Mouse (Mus musculus): ENCODE results near the gene Gm3376. TPM values are rescaled to one million over a fixed set of nuclear protein-coding genes. Genes with fewer than 3 reads are reported as not detected.
"Not testable (repeated sequence)": the region's sequence is repeated elsewhere in the genome, so short reads cannot be mapped to it uniquely, and the experiment has no call there.

The Gm3376 gene
- not detected in 2 replicates for total RNA-seq (2012; rRNA removed)

GRCm38 (mm10) chrY:3771373-3771772 lies at the start of gene Gm3376:
Gene Gm3376 (plus strand): TSS chrY:3771673.
- H3K9ac ChIP-seq (ENCODE audit: insufficient read depth, low read depth, low read length, poor library complexity, severe bottlenecking); in situ Hi-C loops (cut with MboI; ENCODE audit: low sequenced_read_pairs in 2 of 2, unreplicated experiment in 2 of 2); H3K27ac ChIP-seq (ENCODE audit: insufficient read depth, low read depth, low read length, poor library complexity, severe bottlenecking); H3K4me3 ChIP-seq (ENCODE audit: insufficient read depth in 1 of 2, low read depth in 1 of 2, low read length in 2 of 2, poor library complexity in 1 of 2, severe bottlenecking in 1 of 2); H3K4me1 ChIP-seq (ENCODE audit: control insufficient read depth in 2 of 2, insufficient read depth in 2 of 2, low read length in 2 of 2, poor library complexity in 1 of 2); DNase-seq (ENCODE audit: low read depth, low spot score); H3K9me3 ChIP-seq (ENCODE audit: control insufficient read depth, insufficient read depth, low read depth, low read length); H3K36me3 ChIP-seq (ENCODE audit: control insufficient read depth, insufficient read depth, low read length, poor library complexity, severe bottlenecking): not testable (repeated sequence)
